Mouse (Mus musculus) stomach, postnatal 0 days (tissue): Measurements from ENCODE around the gene Noc3l.

ENCODE experiments used
- CTCF ChIP-seq: IDR thresholded peaks from 2 replicates; pipeline ENCODE4 v1.5.1; 2016; ENCODE audit warnings: antibody characterized with exemption, low read depth, mild to moderate bottlenecking, moderate library complexity
- EP300 ChIP-seq: optimal IDR thresholded peaks from 2 replicates; pipeline ENCODE3; 2016; ENCODE audit warnings: antibody characterized with exemption

- no peak for TF ChIP-seq CTCF
- TF ChIP-seq EP300: no peak
Measured at GRCm38 (mm10) chr19:38793563-38794045, 25.4 kb downstream of the Noc3l start.
